Comparison of ENCODE assay signal across 8 mouse cellular contexts in the genomic region with DNA sequence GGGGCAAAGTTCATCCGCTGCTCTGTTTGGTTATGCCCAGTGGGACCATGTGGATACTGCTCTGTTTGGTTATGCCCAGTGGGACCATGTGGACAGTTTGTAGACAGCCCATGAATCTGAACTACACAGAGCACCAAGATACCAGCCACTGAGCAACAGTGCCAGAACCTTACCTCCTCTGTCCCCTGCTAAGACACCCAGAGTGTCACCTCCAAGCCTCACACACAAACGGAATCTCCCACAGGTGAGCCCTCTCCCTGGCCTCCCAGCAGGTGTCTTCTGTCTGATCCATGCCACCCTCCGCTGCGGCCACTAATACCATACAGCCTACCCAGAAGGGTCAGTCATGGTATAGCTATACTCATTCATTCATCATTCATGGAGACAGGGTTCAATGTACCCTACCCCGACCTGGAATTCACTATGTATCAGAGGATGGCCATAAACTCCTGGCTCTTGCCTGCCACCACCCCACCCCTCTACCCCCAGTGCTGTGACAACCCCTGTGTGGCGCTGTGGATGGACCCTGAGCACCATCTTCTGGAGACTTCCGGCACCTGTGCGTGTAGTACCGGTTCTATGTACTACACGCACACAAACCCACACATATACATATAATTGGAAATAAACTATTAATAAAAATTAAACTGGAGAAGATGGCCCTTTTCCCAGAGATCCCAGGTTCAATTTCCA. TPM values are rescaled to one million over a fixed set of nuclear protein-coding genes. Genes with fewer than 3 reads are reported as not detected.
DNase-seq lines count a peak whose midpoint lies in the region; ATAC-seq and TF ChIP-seq lines count a peak whose summit lies in the region.

No protein-coding gene starts in this region.

- WGBS in forebrain, embryonic 15.5 days: 54% methylated on average over 10 of the region's 10 CpGs
- WGBS in liver, postnatal 0 days (ENCODE audit: insufficient replicate concordance): 44% methylated on average over 10 of the region's 10 CpGs

- peaks cover 52 to 73% of the 10 kb centered on the region in 2 experiments for H3K36me3 ChIP-seq in CH12.LX (replicated peaks in 1 of 2; ENCODE audit: control insufficient read depth in 1 of 2, insufficient read depth in 1 of 2, low read length in 1 of 2)
- peaks cover 47% of the 10 kb centered on the region for H3K36me3 ChIP-seq in forebrain, embryonic 15.5 days
- peaks cover 41% of the 10 kb centered on the region for H3K36me3 ChIP-seq in liver, postnatal 0 days (replicated peaks; ENCODE audit: insufficient read depth, low read length)

- H3K27ac ChIP-seq in gastrocnemius, adult 2 months: peak overlapping the region; percentile 95
- no peak overlapping the region for H3K27ac ChIP-seq in CH12.LX (ENCODE audit: insufficient read depth, low read depth)
- H3K27ac ChIP-seq in forebrain, embryonic 15.5 days (replicated peaks): no peak overlapping the region
- H3K27ac ChIP-seq in liver, postnatal 0 days (ENCODE audit: low read depth): no peak overlapping the region

- TF ChIP-seq RAD21 in CH12.LX (IDR thresholded peaks at IDR 0.05; ENCODE audit: low read depth, low read length): peak; percentile 62

- peak overlapping the region; percentile 83 for H3K4me2 ChIP-seq in CH12.LX (ENCODE audit: insufficient read depth, low read depth, poor library complexity, severe bottlenecking)
- H3K4me2 ChIP-seq in forebrain, embryonic 15.5 days (replicated peaks): peak overlapping the region; percentile 70
- peak overlapping the region; percentile 88 for H3K4me2 ChIP-seq in liver, postnatal 0 days (ENCODE audit: low read depth, low read length)

- in situ Hi-C loops in CH12.LX (cut with MboI; ENCODE audit: low pct_ligation_motif_present, low pct_unique_long_range_greater_than_20kb, low sequenced_read_pairs): no loop called here

- TF ChIP-seq POLR2A in CH12.LX (IDR thresholded peaks at IDR 0.05; ENCODE audit: low read depth, low read length): no peak

- intact Hi-C loops in gastrocnemius, adult 2 months (cut with DNase I): loop anchor here (2.0 to 10.0 kb wide), 2 partner anchors 27 to 299 kb away; a partner anchor contains a TSS

- DNase-seq in gastrocnemius, adult 2 months: no peak
- no peak for DNase-seq in gastrocnemius, postnatal 10 days
- peak; percentile 46 for DNase-seq in CH12.LX (ENCODE audit: extremely low read depth)
- no peak for DNase-seq in liver, postnatal 0 days
- DNase-seq in embryo, embryonic 10 days (ENCODE audit: low spot score): no peak
- no peak for DNase-seq in left cerebral cortex, adult 18-20 months (ENCODE audit: low spot score in 2 of 2)
- DNase-seq in frontal cortex, postnatal 14 days (ENCODE audit: low spot score in 2 of 2): no peak

- TF ChIP-seq CTCF in gastrocnemius, adult 2 months (IDR thresholded peaks at IDR 0.05): no peak
- TF ChIP-seq CTCF in CH12.LX (conservative IDR thresholded peaks at IDR 0.05 in 1 of 2, IDR thresholded peaks at IDR 0.05 in 1 of 2; ENCODE audit: low read depth in 2 of 2, low read length in 2 of 2): peak in 1 of 2 experiments; percentile 71; a peak in 2 of 4 replicates
- TF ChIP-seq CTCF in liver, postnatal 0 days (IDR thresholded peaks at IDR 0.05; ENCODE audit: low read depth): peak; percentile 55

- H3K9ac ChIP-seq in CH12.LX (ENCODE audit: insufficient read depth, low read depth): peak overlapping the region; percentile 81
- H3K9ac ChIP-seq in forebrain, embryonic 15.5 days (replicated peaks): peak overlapping the region; percentile 86
- peak overlapping the region; percentile 80 for H3K9ac ChIP-seq in liver, postnatal 0 days (replicated peaks)

- no peak for ATAC-seq in forebrain, embryonic 15.5 days (replicated peaks)
- no peak for ATAC-seq in liver, postnatal 0 days

- dilution Hi-C loops in CH12.LX (cut with MboI; ENCODE audit: extremely low pct_ligation_motif_present, extremely low pct_unique_long_range_greater_than_20kb, low sequenced_read_pairs): no loop called here

- H3K79me2 ChIP-seq in CH12.LX (replicated peaks; ENCODE audit: control insufficient read depth, extremely low read depth, insufficient read depth, poor library complexity, severe bottlenecking): peaks cover 25% of the 10 kb centered on the region

- peak overlapping the region; percentile 94 for H3K4me3 ChIP-seq in gastrocnemius, adult 2 months
- peak overlapping the region; percentile 85 to 97 (median 95) for H3K4me3 ChIP-seq in CH12.LX (replicated peaks in 1 of 3; ENCODE audit: low read depth in 2 of 3, low read length in 2 of 3, poor library complexity in 1 of 3)
- peak overlapping the region; percentile 75 for H3K4me3 ChIP-seq in forebrain, embryonic 15.5 days
- peak overlapping the region; percentile 70 for H3K4me3 ChIP-seq in liver, postnatal 0 days (ENCODE audit: low read depth, low read length)

- peaks cover 9% of the 10 kb centered on the region for H3K9me3 ChIP-seq in CH12.LX (replicated peaks; ENCODE audit: low read length)
- H3K9me3 ChIP-seq in forebrain, embryonic 15.5 days: no peaks in the 10 kb centered on the region
- H3K9me3 ChIP-seq in liver, postnatal 0 days (ENCODE audit: low read length): no peaks in the 10 kb centered on the region

- H3K27me3 ChIP-seq in CH12.LX (replicated peaks): no peaks in the 10 kb centered on the region
- H3K27me3 ChIP-seq in forebrain, embryonic 15.5 days: no peaks in the 10 kb centered on the region
- no peaks in the 10 kb centered on the region for H3K27me3 ChIP-seq in liver, postnatal 0 days (ENCODE audit: insufficient read depth, low read length)

- H3K4me1 ChIP-seq in CH12.LX (ENCODE audit: control insufficient read depth in 1 of 2, insufficient read depth in 2 of 2): peaks cover 16 to 45% of the 10 kb centered on the region in 2 experiments
- peaks cover 26% of the 10 kb centered on the region for H3K4me1 ChIP-seq in forebrain, embryonic 15.5 days
- H3K4me1 ChIP-seq in liver, postnatal 0 days (ENCODE audit: insufficient read depth): peaks cover 31% of the 10 kb centered on the region

- TF ChIP-seq EP300 in CH12.LX (IDR thresholded peaks at IDR 0.05; ENCODE audit: low read length): no peak
- no peak for TF ChIP-seq EP300 in liver, postnatal 0 days (IDR thresholded peaks at IDR 0.05; ENCODE audit: low read depth)

TF ChIP-seq in CH12.LX, 34 proteins besides CTCF, POLR2A, EP300 and RAD21:
- peak; percentile 44; the same call in 1 of the 2 replicates for TF ChIP-seq MAZ (IDR thresholded peaks at IDR 0.05; ENCODE audit: low read depth, low read length)
- no peak for TF ChIP-seq HCFC1 (IDR thresholded peaks at IDR 0.05; ENCODE audit: low read depth, low read length)
- 0 out of 2 replicates have a peak, but pooled peaks have one; percentile 23 for TF ChIP-seq ELF1 (IDR thresholded peaks at IDR 0.05; ENCODE audit: low read depth, low read length)
- TF ChIP-seq MXI1 (IDR thresholded peaks at IDR 0.05; ENCODE audit: low read depth, low read length): peak; percentile 64
- peak; percentile 60 for TF ChIP-seq SMC3 (IDR thresholded peaks at IDR 0.05; ENCODE audit: low read depth, low read length)
- peak; percentile 55; the same call in 1 of the 2 replicates for TF ChIP-seq SIN3A (IDR thresholded peaks at IDR 0.05; ENCODE audit: low read length)
TF ChIP-seq in CH12.LX: peak in this region for 5.

RNA-seq across cellular contexts. Expression of a gene that starts 1.0 kb away (rescaled TPM):
- 1,000 to 10,000 TPM in 1 of 2 experiments, 100 to 1,000 TPM in 1; 776 to 1,068 TPM for total RNA-seq in gastrocnemius, adult 2 months (2021)
- 100 to 1,000 TPM; 725 to 806 TPM for total RNA-seq in gastrocnemius, postnatal 10 days (2021)
- total RNA-seq in CH12.LX (2012; rRNA removed) (466 and 529 TPM in 2 replicates), CH12.LX (2014; rRNA removed) (442 and 444 TPM in 2 replicates)
- polyA plus RNA-seq in CH12.LX (2012; ENCODE audit: insufficient read length, low read depth): 206 and 248 TPM in 2 replicates
- 551 and 574 TPM in 2 replicates for polyA plus RNA-seq in forebrain, embryonic 15.5 days (2015; fragmentation: Nextera tagmentation; extraction: Ambion mirVana)
- polyA plus RNA-seq in liver, postnatal 0 days (2015; fragmentation: Nextera tagmentation; extraction: Ambion mirVana): 753 and 771 TPM in 2 replicates
- total RNA-seq in left cerebral cortex, adult 18-20 months (2021): 100 to 1,000 TPM; 383 to 388 TPM

RNA-seq across cellular contexts. Expression of a gene that starts 6.3 kb away (rescaled TPM):
- total RNA-seq in gastrocnemius, adult 2 months (2021): 100 to 1,000 TPM; 105 to 116 TPM
- 100 to 1,000 TPM; 107 to 120 TPM for total RNA-seq in gastrocnemius, postnatal 10 days (2021)
- total RNA-seq in CH12.LX (2012; rRNA removed) (61.9 and 67.0 TPM in 2 replicates), CH12.LX (2014; rRNA removed) (48.7 and 51.5 TPM in 2 replicates)
- polyA plus RNA-seq in CH12.LX (2012; ENCODE audit: insufficient read length, low read depth): 131 and 133 TPM in 2 replicates
- 281 and 295 TPM in 2 replicates for polyA plus RNA-seq in forebrain, embryonic 15.5 days (2015; fragmentation: Nextera tagmentation; extraction: Ambion mirVana)
- 33.4 and 33.5 TPM in 2 replicates for polyA plus RNA-seq in liver, postnatal 0 days (2015; fragmentation: Nextera tagmentation; extraction: Ambion mirVana)
- total RNA-seq in left cerebral cortex, adult 18-20 months (2021): 100 to 1,000 TPM; 143 to 166 TPM

RNA-seq across cellular contexts. Expression of a gene that starts 18.2 kb away (rescaled TPM):
- total RNA-seq in gastrocnemius, adult 2 months (2021): 1 to 10 TPM; 4.7 to 5.1 TPM
- 10 to 100 TPM in 1 of 2 experiments, 1 to 10 TPM in 1; 8.9 to 12.2 TPM for total RNA-seq in gastrocnemius, postnatal 10 days (2021)
- total RNA-seq in CH12.LX (2012; rRNA removed) (8.4 and 8.5 TPM in 2 replicates), CH12.LX (2014; rRNA removed) (4.9 and 6.6 TPM in 2 replicates)
- 4.7 and 5.9 TPM in 2 replicates for polyA plus RNA-seq in CH12.LX (2012; ENCODE audit: insufficient read length, low read depth)
- polyA plus RNA-seq in forebrain, embryonic 15.5 days (2015; fragmentation: Nextera tagmentation; extraction: Ambion mirVana): 22.0 and 22.7 TPM in 2 replicates
- 0.72 and 0.99 TPM in 2 replicates for polyA plus RNA-seq in liver, postnatal 0 days (2015; fragmentation: Nextera tagmentation; extraction: Ambion mirVana)
- 10 to 100 TPM; 20.1 to 20.7 TPM for total RNA-seq in left cerebral cortex, adult 18-20 months (2021)

RNA-seq across cellular contexts. Expression of a gene that starts 27.8 kb away (rescaled TPM):
- total RNA-seq in gastrocnemius, adult 2 months (2021): 10 to 100 TPM; 11.1 to 12.0 TPM
- total RNA-seq in gastrocnemius, postnatal 10 days (2021): 10 to 100 TPM; 33.0 to 43.2 TPM
- total RNA-seq in CH12.LX (2012; rRNA removed) (179 and 207 TPM in 2 replicates), CH12.LX (2014; rRNA removed) (139 and 146 TPM in 2 replicates)
- polyA plus RNA-seq in CH12.LX (2012; ENCODE audit: insufficient read length, low read depth): 208 and 223 TPM in 2 replicates
- polyA plus RNA-seq in forebrain, embryonic 15.5 days (2015; fragmentation: Nextera tagmentation; extraction: Ambion mirVana): 85.2 and 89.6 TPM in 2 replicates
- 28.2 and 29.5 TPM in 2 replicates for polyA plus RNA-seq in liver, postnatal 0 days (2015; fragmentation: Nextera tagmentation; extraction: Ambion mirVana)
- 10 to 100 TPM; 25.4 to 29.8 TPM for total RNA-seq in left cerebral cortex, adult 18-20 months (2021)

RNA-seq across cellular contexts. Expression of a gene that starts 49.4 kb away (rescaled TPM):
- total RNA-seq in gastrocnemius, adult 2 months (2021): under 1 TPM; 0.10 to 0.45 TPM
- not detected for total RNA-seq in gastrocnemius, postnatal 10 days (2021)
- total RNA-seq in CH12.LX (2012; rRNA removed) (not detected in 2 replicates), CH12.LX (2014; rRNA removed) (not detected in 2 replicates)
- polyA plus RNA-seq in CH12.LX (2012; ENCODE audit: insufficient read length, low read depth): not detected in 2 replicates
- polyA plus RNA-seq in forebrain, embryonic 15.5 days (2015; fragmentation: Nextera tagmentation; extraction: Ambion mirVana): 2.2 and 2.7 TPM in 2 replicates
- polyA plus RNA-seq in liver, postnatal 0 days (2015; fragmentation: Nextera tagmentation; extraction: Ambion mirVana): 0.08 and 0.20 TPM in 2 replicates
- total RNA-seq in left cerebral cortex, adult 18-20 months (2021): 10 to 100 TPM; 25.8 to 34.6 TPM
